Mouse (Mus musculus) testis, postnatal 14 days (tissue): ENCODE results near the gene Nucb2.

ENCODE experiments used
- DNase-seq: peaks from one replicate; pipeline ENCODE4 v3.0.0; 2021; ENCODE audit warnings: low spot score

Gene Nucb2

GRCm38 (mm10) chr7:116503879-116504817 is at the start of gene Nucb2:
Gene Nucb2 (plus strand): TSS chr7:116504369.
- DNase-seq, result peak; percentile 97

DNA sequence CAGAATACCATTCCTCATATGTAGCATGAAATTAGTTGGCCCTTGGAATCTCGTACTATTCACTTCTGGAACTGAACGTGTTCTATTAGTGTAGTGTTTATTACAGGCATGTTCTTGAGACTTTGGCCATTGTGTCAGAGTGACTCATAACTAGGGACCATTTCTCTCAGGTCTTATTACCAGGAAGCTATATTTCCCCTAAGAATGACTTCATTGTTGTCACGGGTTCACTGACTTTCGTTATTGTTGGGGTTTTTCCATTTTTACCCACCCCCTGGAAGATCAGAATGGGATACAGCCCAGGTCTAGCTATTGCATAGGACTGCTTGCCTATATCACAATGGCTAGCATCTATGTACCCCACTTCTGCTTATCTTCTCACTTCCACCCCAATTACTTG is 47.2 kb upstream of the Nucb2 start:
- no peak for DNase-seq

- DNase-seq, result no peak
Measured at GRCm38 (mm10) chr7:116457391-116457790, 46.8 kb upstream of the Nucb2 start.

GRCm38 (mm10) chr7:116458985-116459441 is 45.2 kb upstream of the Nucb2 start:
- DNase-seq, result no peak

- no peak for DNase-seq
Measured at GRCm38 (mm10) chr7:116462114-116462513, 42.1 kb upstream of the Nucb2 start.

GRCm38 (mm10) chr7:116475836-116476235 is 28.3 kb upstream of the Nucb2 start:
- no peak for DNase-seq

- no peak for DNase-seq
Measured at GRCm38 (mm10) chr7:116476264-116476663, 27.9 kb upstream of the Nucb2 start.

DNA sequence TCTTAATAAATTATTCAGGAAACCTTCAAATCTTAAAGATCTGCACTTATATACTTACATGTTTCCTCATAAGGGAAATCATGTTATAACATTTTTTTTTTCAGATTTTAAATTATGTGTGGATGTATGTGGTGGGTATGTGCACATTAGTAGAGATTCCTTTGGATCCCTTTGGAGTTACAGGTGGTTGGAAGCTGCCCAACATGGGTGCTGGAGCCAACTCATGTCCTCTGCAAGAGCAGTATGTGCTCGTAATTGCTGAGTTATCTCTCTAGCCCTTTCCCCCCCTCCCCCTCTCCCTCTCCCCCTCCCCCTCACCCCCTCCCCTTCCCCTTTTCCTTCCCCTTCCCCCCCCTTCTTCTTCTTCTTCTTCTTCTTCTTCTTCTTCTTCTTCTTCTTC is 21.1 kb upstream of the Nucb2 start:
- no peak for DNase-seq

DNA sequence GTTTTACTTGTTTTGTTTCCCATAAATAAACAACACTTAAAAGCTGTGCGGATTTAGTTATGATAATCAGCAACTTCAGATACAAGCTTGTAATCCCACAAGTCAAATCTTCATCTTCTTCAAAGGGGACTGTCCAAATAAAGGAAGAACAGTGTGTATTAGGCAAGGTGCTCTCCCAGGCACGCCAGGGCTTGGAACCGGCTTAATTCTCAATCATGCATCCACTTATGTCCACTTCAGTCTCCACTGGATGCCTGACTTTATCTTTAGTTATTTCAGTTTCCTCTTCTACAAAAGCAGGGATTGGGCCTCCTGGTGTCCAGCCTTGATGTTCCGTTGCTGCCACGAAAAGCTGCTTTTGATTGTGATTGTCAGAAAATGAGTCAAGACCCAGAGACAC is 20.4 kb upstream of the Nucb2 start:
- no peak for DNase-seq

- DNase-seq, result no peak
Measured at GRCm38 (mm10) chr7:116484213-116484612, 20.0 kb upstream of the Nucb2 start.

GRCm38 (mm10) chr7:116485062-116485601 is 19.0 kb upstream of the Nucb2 start:
- DNase-seq, result no peak

DNA sequence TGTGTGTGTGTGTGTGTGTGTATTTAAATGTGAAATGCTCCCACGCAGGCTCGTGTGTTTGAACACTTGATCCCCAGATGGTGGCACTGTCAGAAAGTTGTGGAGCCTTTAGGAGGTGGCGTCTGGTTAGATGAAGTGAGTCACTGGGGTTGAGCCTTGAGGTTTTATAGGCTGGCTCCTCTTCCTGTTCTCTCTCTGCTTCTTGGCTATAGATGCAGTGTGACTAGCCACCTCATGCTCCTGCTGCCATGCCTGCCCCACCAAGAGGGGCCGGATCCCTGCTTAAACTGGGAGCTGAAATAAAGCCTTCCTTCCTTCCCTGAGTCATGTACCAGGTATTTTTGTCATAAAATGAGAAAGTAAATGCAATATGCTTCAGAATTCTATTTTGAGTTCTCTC is 13.1 kb upstream of the Nucb2 start:
- DNase-seq, result no peak

GRCm38 (mm10) chr7:116493267-116494003 is 10.7 kb upstream of the Nucb2 start:
- no peak for DNase-seq

DNA sequence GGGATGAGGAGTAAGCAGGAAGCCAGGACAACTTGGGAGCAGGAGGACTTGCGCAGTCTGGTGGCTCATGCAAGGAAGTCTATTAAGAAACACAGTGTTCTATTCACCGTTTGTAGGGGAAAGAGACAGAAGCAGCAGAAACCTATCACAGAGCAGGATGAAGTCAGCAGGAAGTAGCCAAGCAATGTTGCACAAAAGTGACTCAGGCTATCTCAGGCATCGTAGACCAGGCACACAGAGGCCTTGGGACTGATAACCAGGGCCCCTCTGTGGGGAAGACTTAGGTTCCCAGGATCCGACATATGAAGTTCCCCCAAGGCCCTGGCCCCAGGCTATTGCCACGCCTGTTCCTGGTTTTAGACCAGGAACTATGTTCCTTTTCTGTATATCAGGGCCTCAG is 9.6 kb upstream of the Nucb2 start:
- no peak for DNase-seq

GRCm38 (mm10) chr7:116496760-116497159 is 7.4 kb upstream of the Nucb2 start:
- DNase-seq, result no peak

- DNase-seq, result peak; percentile 21
Measured at GRCm38 (mm10) chr7:116504818-116505170, 625 bp downstream of the Nucb2 start.

- DNase-seq, result no peak
Measured at GRCm38 (mm10) chr7:116514030-116514429, 9.9 kb downstream of the Nucb2 start.

DNA sequence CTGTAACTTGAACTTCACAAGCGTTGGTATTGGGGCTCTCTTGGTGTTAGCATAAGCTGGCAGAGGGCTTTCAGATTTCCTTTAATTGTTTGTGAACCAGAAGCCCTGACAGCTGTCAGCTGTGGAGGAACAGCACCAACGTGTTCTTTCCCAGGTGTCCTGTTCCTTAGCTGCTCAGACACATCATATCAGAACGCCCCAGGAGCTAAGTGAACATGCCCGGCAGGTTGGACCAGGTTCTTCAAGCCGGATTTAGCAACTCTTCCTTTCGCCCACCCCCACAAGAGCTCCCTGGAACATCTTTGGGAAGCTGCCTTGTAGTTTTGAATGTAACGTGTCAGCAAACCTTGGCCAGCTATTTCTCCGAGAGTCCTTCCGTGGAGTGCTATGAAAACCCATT is 10.4 kb downstream of the Nucb2 start:
- no peak for DNase-seq

GRCm38 (mm10) chr7:116515059-116515458 is 10.9 kb downstream of the Nucb2 start:
- no peak for DNase-seq

DNA sequence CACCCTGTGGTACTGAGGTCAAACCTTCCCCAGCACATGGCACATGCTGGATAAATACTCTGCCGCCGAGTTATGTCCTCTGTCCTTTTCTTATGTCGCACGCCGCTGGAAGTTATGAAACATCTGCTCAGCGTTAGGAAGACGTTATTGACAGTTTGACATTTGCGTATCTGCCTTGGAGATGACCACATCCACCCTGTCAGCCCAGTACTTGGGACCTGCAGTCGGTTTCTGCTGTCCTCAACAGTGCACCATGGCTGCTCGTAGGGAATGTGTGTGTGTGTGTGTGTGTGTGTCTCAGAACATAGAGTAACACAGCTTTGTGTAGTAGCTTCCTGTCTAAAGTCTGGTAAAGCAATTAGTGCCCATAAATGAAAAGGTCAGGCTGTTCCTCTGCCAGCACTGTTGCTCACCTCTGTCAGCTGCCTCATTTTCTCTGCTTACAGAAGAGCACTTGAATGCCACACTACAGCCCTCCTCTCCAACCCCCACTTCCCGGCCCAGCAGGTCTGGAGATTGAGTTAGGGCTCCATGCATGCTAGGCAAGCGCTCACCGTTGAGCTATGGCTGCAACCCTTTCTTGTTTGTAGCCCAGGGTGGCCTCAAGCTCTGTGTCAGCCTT is 11.5 kb downstream of the Nucb2 start:
- DNase-seq, result no peak

DNA sequence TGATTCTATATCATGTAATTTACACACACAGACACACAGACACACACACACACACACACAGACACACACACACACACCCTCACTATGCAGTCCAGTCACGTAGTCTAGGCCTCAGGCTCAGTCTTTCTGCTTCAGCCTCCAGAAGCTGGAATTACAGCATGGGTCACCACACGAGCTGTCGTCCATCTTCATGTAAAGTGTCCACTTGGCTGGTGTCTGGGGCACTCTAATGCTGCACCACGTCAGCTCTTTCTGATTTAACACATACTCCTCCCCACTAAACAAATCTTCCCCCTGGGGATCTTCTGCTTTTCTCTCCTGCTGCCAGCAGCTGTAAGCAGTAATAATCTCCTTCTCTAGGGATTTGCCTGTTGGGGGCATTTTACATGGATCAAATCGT is 13.1 kb downstream of the Nucb2 start:
- DNase-seq, result no peak

GRCm38 (mm10) chr7:116518155-116518554 is 14.0 kb downstream of the Nucb2 start:
- DNase-seq, result no peak
